Mouse (Mus musculus): ENCODE measurements around the gene March4.

- no peak for TF ChIP-seq CTCF (IDR thresholded peaks at IDR 0.05; ENCODE audit: extremely low read depth, insufficient read depth, insufficient read length, insufficient replicate concordance)
- no peak for TF ChIP-seq POLR2A (IDR thresholded peaks at IDR 0.05; ENCODE audit: low read depth, low read length)
Observed at GRCm38 (mm10) chr1:72497609-72498008, 39.1 kb downstream of the March4 start.

Measured in spleen, adult 2 months (tissue).